Mouse (Mus musculus): ENCODE results near the gene Slc26a1. TPM values are rescaled to one million over a fixed set of nuclear protein-coding genes. Genes with fewer than 3 reads are reported as not detected.

Gene Slc26a1
- 0.54 and 1.0 TPM in 2 replicates for polyA plus RNA-seq (2016; fragmentation: Nextera tagmentation; extraction: Ambion mirVana)

GRCm38 (mm10) chr5:108675251-108675816, at the start of gene Slc26a1:
Slc26a1 (minus strand) TSS chr5:108675569.
- peaks cover 21% of the 10 kb centered on the region for H3K4me1 ChIP-seq (replicated peaks)
- H3K27ac ChIP-seq (ENCODE audit: poor library complexity, severe bottlenecking), result no peak within 1 kb of the TSS
- H3K4me2 ChIP-seq, result no peak within 1 kb of the TSS
- no peak for ATAC-seq (ENCODE audit: insufficient number of reproducible peaks, low FRiP score)
- no peak within 1 kb of the TSS for H3K9ac ChIP-seq
- no peaks in the 10 kb centered on the region for H3K9me3 ChIP-seq (replicated peaks)
- 76% methylated on average over 9 of the region's 9 CpGs for WGBS
- H3K36me3 ChIP-seq, result peaks cover 32% of the 10 kb centered on the region
- H3K27me3 ChIP-seq (replicated peaks), result no peaks in the 10 kb centered on the region
- no peak within 1 kb of the TSS for H3K4me3 ChIP-seq

- Histone ChIP-seq H3K4me1 (replicated peaks) (peaks cover 8% of the 10 kb centered on the region; the same call in 1 of the 2 replicates), H3K4me2 (no peak overlapping the region), H3K27me3 (replicated peaks) (no peaks in the 10 kb centered on the region), H3K9me3 (replicated peaks) (no peaks in the 10 kb centered on the region), H3K27ac (ENCODE audit: poor library complexity, severe bottlenecking) (no peak overlapping the region), H3K36me3 (no peaks in the 10 kb centered on the region), H3K9ac (no peak overlapping the region), H3K4me3 (no peak overlapping the region)
- ATAC-seq (ENCODE audit: insufficient number of reproducible peaks, low FRiP score), result no peak
- WGBS, result 45% methylated on average over 2 of the region's 2 CpGs
These were observed 48.6 kb upstream of the Slc26a1 start for GRCm38 (mm10) chr5:108724006-108724405.

GRCm38 (mm10) chr5:108719761-108720160, 44.4 kb upstream of the Slc26a1 start:
- WGBS, result 47% methylated on average over 7 of the region's 7 CpGs
- Histone ChIP-seq H3K4me2 (no peak overlapping the region), H3K27me3 (replicated peaks) (no peaks in the 10 kb centered on the region), H3K27ac (ENCODE audit: poor library complexity, severe bottlenecking) (no peak overlapping the region), H3K36me3 (no peaks in the 10 kb centered on the region), H3K4me1 (replicated peaks) (peaks cover 18% of the 10 kb centered on the region), H3K9ac (no peak overlapping the region), H3K9me3 (replicated peaks) (no peaks in the 10 kb centered on the region), H3K4me3 (no peak overlapping the region)
- no peak for ATAC-seq (ENCODE audit: insufficient number of reproducible peaks, low FRiP score)

GRCm38 (mm10) chr5:108718051-108718450, 42.7 kb upstream of the Slc26a1 start:
- Histone ChIP-seq H3K9me3 (replicated peaks) (no peaks in the 10 kb centered on the region), H3K4me3 (no peak overlapping the region), H3K36me3 (no peaks in the 10 kb centered on the region), H3K9ac (0 out of 2 replicates have a peak overlapping the region, but pooled peaks have one; percentile 16), H3K27me3 (replicated peaks) (no peaks in the 10 kb centered on the region), H3K4me1 (replicated peaks) (peaks cover 29% of the 10 kb centered on the region), H3K27ac (ENCODE audit: poor library complexity, severe bottlenecking) (peak overlapping the region; percentile 49; the same call in 1 of the 2 replicates), H3K4me2 (no peak overlapping the region)
- ATAC-seq (ENCODE audit: insufficient number of reproducible peaks, low FRiP score), result no peak
- WGBS, result 47% methylated on average over 4 of the region's 4 CpGs

- ATAC-seq (ENCODE audit: insufficient number of reproducible peaks, low FRiP score), result no peak
- no peaks in the 10 kb centered on the region for H3K36me3 ChIP-seq
- no peak overlapping the region for H3K4me3 ChIP-seq
- H3K4me2 ChIP-seq, result no peak overlapping the region
- no peaks in the 10 kb centered on the region for H3K27me3 ChIP-seq (replicated peaks)
- WGBS, result 57% methylated on average over 1 of the region's 1 CpGs
- H3K27ac ChIP-seq (ENCODE audit: poor library complexity, severe bottlenecking), result no peak overlapping the region
- no peaks in the 10 kb centered on the region for H3K9me3 ChIP-seq (replicated peaks)
- peaks cover 29% of the 10 kb centered on the region for H3K4me1 ChIP-seq (replicated peaks)
- H3K9ac ChIP-seq, result no peak overlapping the region
These were observed 40.6 kb upstream of the Slc26a1 start for GRCm38 (mm10) chr5:108715974-108716373.

GRCm38 (mm10) chr5:108714149-108714548, 38.8 kb upstream of the Slc26a1 start:
- no peaks in the 10 kb centered on the region for H3K9me3 ChIP-seq (replicated peaks)
- no peak overlapping the region for H3K9ac ChIP-seq
- WGBS, result 56% methylated on average over 6 of the region's 6 CpGs
- H3K36me3 ChIP-seq, result 0 out of 2 replicates have a peak, but pooled peaks cover 2% of the 10 kb centered on the region
- ATAC-seq (ENCODE audit: insufficient number of reproducible peaks, low FRiP score), result peak; percentile 41
- no peak overlapping the region for H3K4me3 ChIP-seq
- H3K27me3 ChIP-seq (replicated peaks), result no peaks in the 10 kb centered on the region
- H3K4me2 ChIP-seq, result no peak overlapping the region
- H3K4me1 ChIP-seq (replicated peaks), result peaks cover 26% of the 10 kb centered on the region
- peak overlapping the region; percentile 59 for H3K27ac ChIP-seq (ENCODE audit: poor library complexity, severe bottlenecking)

- H3K9me3 ChIP-seq (replicated peaks), result no peaks in the 10 kb centered on the region
- 0 out of 2 replicates have a peak, but pooled peaks have one; percentile 3 for ATAC-seq (ENCODE audit: insufficient number of reproducible peaks, low FRiP score)
- H3K27ac ChIP-seq (ENCODE audit: poor library complexity, severe bottlenecking), result peak overlapping the region; percentile 59; the same call in 1 of the 2 replicates
- H3K4me3 ChIP-seq, result no peak overlapping the region
- peaks cover 30% of the 10 kb centered on the region for H3K4me1 ChIP-seq (replicated peaks)
- no peaks in the 10 kb centered on the region for H3K27me3 ChIP-seq (replicated peaks)
- H3K9ac ChIP-seq, result no peak overlapping the region
- H3K4me2 ChIP-seq, result no peak overlapping the region
- 0 out of 2 replicates have a peak, but pooled peaks cover 2% of the 10 kb centered on the region for H3K36me3 ChIP-seq
These were observed 38.3 kb upstream of the Slc26a1 start for GRCm38 (mm10) chr5:108713691-108714090.

- WGBS, result 80% methylated on average over 2 of the region's 2 CpGs
- no peak overlapping the region for H3K27ac ChIP-seq (ENCODE audit: poor library complexity, severe bottlenecking)
These were observed 37.7 kb upstream of the Slc26a1 start for GRCm38 (mm10) chr5:108713096-108713495.

GRCm38 (mm10) chr5:108711968-108712367, 36.6 kb upstream of the Slc26a1 start:
- WGBS, result 77% methylated on average over 6 of the region's 6 CpGs
- H3K27ac ChIP-seq (ENCODE audit: poor library complexity, severe bottlenecking), result no peak overlapping the region

More at GRCm38 (mm10) chr5:108713096-108713495, 37.7 kb upstream of the Slc26a1 start:
- Histone ChIP-seq H3K27me3 (replicated peaks) (no peaks in the 10 kb centered on the region), H3K4me2 (no peak overlapping the region), H3K9me3 (replicated peaks) (no peaks in the 10 kb centered on the region), H3K36me3 (peaks cover 4% of the 10 kb centered on the region; the same call in 1 of the 2 replicates), H3K4me1 (replicated peaks) (peaks cover 33% of the 10 kb centered on the region), H3K9ac (no peak overlapping the region), H3K4me3 (no peak overlapping the region)
- no peak for ATAC-seq (ENCODE audit: insufficient number of reproducible peaks, low FRiP score)

GRCm38 (mm10) chr5:108708981-108709731, 33.8 kb upstream of the Slc26a1 start:
- H3K4me2 ChIP-seq, result no peak overlapping the region
- peaks cover 44% of the 10 kb centered on the region for H3K36me3 ChIP-seq
- ATAC-seq (ENCODE audit: insufficient number of reproducible peaks, low FRiP score), result peak; percentile 68
- H3K27me3 ChIP-seq (replicated peaks), result no peaks in the 10 kb centered on the region
- no peak overlapping the region for H3K4me3 ChIP-seq
- 30% methylated on average over 6 of the region's 6 CpGs for WGBS
- H3K9ac ChIP-seq, result no peak overlapping the region
- H3K27ac ChIP-seq (ENCODE audit: poor library complexity, severe bottlenecking), result no peak overlapping the region
- peaks cover 26% of the 10 kb centered on the region for H3K4me1 ChIP-seq (replicated peaks)
- H3K9me3 ChIP-seq (replicated peaks), result no peaks in the 10 kb centered on the region

More at GRCm38 (mm10) chr5:108711968-108712367, 36.6 kb upstream of the Slc26a1 start:
- Histone ChIP-seq H3K27me3 (replicated peaks) (no peaks in the 10 kb centered on the region), H3K4me1 (replicated peaks) (peaks cover 28% of the 10 kb centered on the region), H3K9ac (no peak overlapping the region), H3K4me2 (no peak overlapping the region), H3K4me3 (no peak overlapping the region), H3K36me3 (peaks cover 16% of the 10 kb centered on the region), H3K9me3 (replicated peaks) (no peaks in the 10 kb centered on the region)
- no peak for ATAC-seq (ENCODE audit: insufficient number of reproducible peaks, low FRiP score)

- no peak overlapping the region for H3K4me2 ChIP-seq
- H3K9me3 ChIP-seq (replicated peaks), result no peaks in the 10 kb centered on the region
- WGBS, result 85% methylated on average over 1 of the region's 1 CpGs
- no peak overlapping the region for H3K9ac ChIP-seq
- H3K4me3 ChIP-seq, result no peak overlapping the region
- no peaks in the 10 kb centered on the region for H3K27me3 ChIP-seq (replicated peaks)
- H3K36me3 ChIP-seq, result peaks cover 51% of the 10 kb centered on the region
- no peak for ATAC-seq (ENCODE audit: insufficient number of reproducible peaks, low FRiP score)
- H3K4me1 ChIP-seq (replicated peaks), result peaks cover 26% of the 10 kb centered on the region
- no peak overlapping the region for H3K27ac ChIP-seq (ENCODE audit: poor library complexity, severe bottlenecking)
These were observed 33.0 kb upstream of the Slc26a1 start for GRCm38 (mm10) chr5:108708419-108708818.
